Mouse (Mus musculus): Measurements from ENCODE around the gene Dnal1. TPM values are rescaled to one million over a fixed set of nuclear protein-coding genes. Genes with fewer than 3 reads are reported as not detected.

The Dnal1 gene
- polyA plus RNA-seq, 1 experiment from 2014 or later: 4.0 TPM

GRCm38 (mm10) chr12:84152352-84153190 lies 38.4 kb downstream of the Dnal1 start:
- no peaks in the 10 kb centered on the region for H3K27me3 ChIP-seq (ENCODE audit: control insufficient read depth, insufficient read depth, low read length)
- ATAC-seq (replicated peaks; ENCODE audit: extremely low read depth, insufficient read depth, low FRiP score): no peak
- H3K4me3 ChIP-seq (ENCODE audit: low read length): no peak overlapping the region
- 73% methylated on average over 32 of the region's 32 CpGs for WGBS
- no peak overlapping the region for H3K4me2 ChIP-seq (ENCODE audit: low read depth, low read length)
- peaks cover 27% of the 10 kb centered on the region for H3K36me3 ChIP-seq (ENCODE audit: control insufficient read depth, insufficient read depth)
- H3K9ac ChIP-seq (ENCODE audit: low read length): no peak overlapping the region
- H3K4me1 ChIP-seq (ENCODE audit: control insufficient read depth, insufficient read depth, low read length): peaks cover 34% of the 10 kb centered on the region
- no peaks in the 10 kb centered on the region for H3K9me3 ChIP-seq (replicated peaks; ENCODE audit: control insufficient read depth, low read length)
- H3K27ac ChIP-seq (ENCODE audit: low read length): no peak overlapping the region

- Histone ChIP-seq H3K9ac (ENCODE audit: low read length) (no peak overlapping the region), H3K4me1 (ENCODE audit: control insufficient read depth, insufficient read depth, low read length) (peaks cover 30% of the 10 kb centered on the region), H3K4me2 (ENCODE audit: low read depth, low read length) (no peak overlapping the region), H3K4me3 (ENCODE audit: low read length) (no peak overlapping the region), H3K27me3 (ENCODE audit: control insufficient read depth, insufficient read depth, low read length) (no peaks in the 10 kb centered on the region), H3K9me3 (replicated peaks; ENCODE audit: control insufficient read depth, low read length) (no peaks in the 10 kb centered on the region), H3K36me3 (ENCODE audit: control insufficient read depth, insufficient read depth) (peaks cover 34% of the 10 kb centered on the region), H3K27ac (ENCODE audit: low read length) (no peak overlapping the region)
- no peak for ATAC-seq (replicated peaks; ENCODE audit: extremely low read depth, insufficient read depth, low FRiP score)
- WGBS: 82% methylated on average over 6 of the region's 6 CpGs
Observed at GRCm38 (mm10) chr12:84153414-84153813, 39.2 kb downstream of the Dnal1 start.

- Histone ChIP-seq H3K9ac (ENCODE audit: low read length) (no peak overlapping the region), H3K4me3 (ENCODE audit: low read length) (no peak overlapping the region), H3K36me3 (ENCODE audit: control insufficient read depth, insufficient read depth) (peaks cover 43% of the 10 kb centered on the region), H3K4me1 (ENCODE audit: control insufficient read depth, insufficient read depth, low read length) (peaks cover 25% of the 10 kb centered on the region), H3K9me3 (replicated peaks; ENCODE audit: control insufficient read depth, low read length) (no peaks in the 10 kb centered on the region), H3K4me2 (ENCODE audit: low read depth, low read length) (no peak overlapping the region), H3K27me3 (ENCODE audit: control insufficient read depth, insufficient read depth, low read length) (no peaks in the 10 kb centered on the region), H3K27ac (ENCODE audit: low read length) (peak overlapping the region; percentile 49)
- WGBS: 41% methylated on average over 11 of the region's 11 CpGs
- peak; percentile 21; the same call in 1 of the 2 replicates for ATAC-seq (replicated peaks; ENCODE audit: extremely low read depth, insufficient read depth, low FRiP score)
Observed at GRCm38 (mm10) chr12:84154786-84155522, 40.8 kb downstream of the Dnal1 start.

GRCm38 (mm10) chr12:84155523-84155871 lies 41.3 kb downstream of the Dnal1 start:
- ATAC-seq (replicated peaks; ENCODE audit: extremely low read depth, insufficient read depth, low FRiP score): no peak
- H3K4me3 ChIP-seq (ENCODE audit: low read length): no peak overlapping the region
- H3K9ac ChIP-seq (ENCODE audit: low read length): no peak overlapping the region
- WGBS: 45% methylated on average over 2 of the region's 2 CpGs
- peaks cover 21% of the 10 kb centered on the region for H3K4me1 ChIP-seq (ENCODE audit: control insufficient read depth, insufficient read depth, low read length)
- H3K9me3 ChIP-seq (replicated peaks; ENCODE audit: control insufficient read depth, low read length): no peaks in the 10 kb centered on the region
- no peaks in the 10 kb centered on the region for H3K27me3 ChIP-seq (ENCODE audit: control insufficient read depth, insufficient read depth, low read length)
- H3K4me2 ChIP-seq (ENCODE audit: low read depth, low read length): no peak overlapping the region
- peak overlapping the region; percentile 37 for H3K27ac ChIP-seq (ENCODE audit: low read length)
- peaks cover 47% of the 10 kb centered on the region for H3K36me3 ChIP-seq (ENCODE audit: control insufficient read depth, insufficient read depth)

GRCm38 (mm10) chr12:84156210-84156609 lies 42.0 kb downstream of the Dnal1 start:
- 90% methylated on average over 18 of the region's 18 CpGs for WGBS
- H3K27me3 ChIP-seq (ENCODE audit: control insufficient read depth, insufficient read depth, low read length): no peaks in the 10 kb centered on the region
- H3K27ac ChIP-seq (ENCODE audit: low read length): no peak overlapping the region
- H3K9ac ChIP-seq (ENCODE audit: low read length): no peak overlapping the region
- no peaks in the 10 kb centered on the region for H3K9me3 ChIP-seq (replicated peaks; ENCODE audit: control insufficient read depth, low read length)
- H3K36me3 ChIP-seq (ENCODE audit: control insufficient read depth, insufficient read depth): peaks cover 47% of the 10 kb centered on the region
- no peak overlapping the region for H3K4me3 ChIP-seq (ENCODE audit: low read length)
- peaks cover 18% of the 10 kb centered on the region for H3K4me1 ChIP-seq (ENCODE audit: control insufficient read depth, insufficient read depth, low read length)
- no peak for ATAC-seq (replicated peaks; ENCODE audit: extremely low read depth, insufficient read depth, low FRiP score)
- no peak overlapping the region for H3K4me2 ChIP-seq (ENCODE audit: low read depth, low read length)

GRCm38 (mm10) chr12:84158156-84158555 lies 44.0 kb downstream of the Dnal1 start:
- no peak for ATAC-seq (replicated peaks; ENCODE audit: extremely low read depth, insufficient read depth, low FRiP score)
- Histone ChIP-seq H3K36me3 (ENCODE audit: control insufficient read depth, insufficient read depth) (peaks cover 39% of the 10 kb centered on the region), H3K9ac (ENCODE audit: low read length) (no peak overlapping the region), H3K4me3 (ENCODE audit: low read length) (no peak overlapping the region), H3K27ac (ENCODE audit: low read length) (no peak overlapping the region), H3K4me2 (ENCODE audit: low read depth, low read length) (no peak overlapping the region), H3K4me1 (ENCODE audit: control insufficient read depth, insufficient read depth, low read length) (peaks cover 15% of the 10 kb centered on the region), H3K9me3 (replicated peaks; ENCODE audit: control insufficient read depth, low read length) (no peaks in the 10 kb centered on the region), H3K27me3 (ENCODE audit: control insufficient read depth, insufficient read depth, low read length) (no peaks in the 10 kb centered on the region)
- 69% methylated on average over 14 of the region's 14 CpGs for WGBS

- no peak overlapping the region for H3K4me2 ChIP-seq (ENCODE audit: low read depth, low read length)
- no peak for ATAC-seq (replicated peaks; ENCODE audit: extremely low read depth, insufficient read depth, low FRiP score)
- no peak overlapping the region for H3K9ac ChIP-seq (ENCODE audit: low read length)
- no peaks in the 10 kb centered on the region for H3K9me3 ChIP-seq (replicated peaks; ENCODE audit: control insufficient read depth, low read length)
- peaks cover 34% of the 10 kb centered on the region for H3K36me3 ChIP-seq (ENCODE audit: control insufficient read depth, insufficient read depth)
- peaks cover 12% of the 10 kb centered on the region for H3K4me1 ChIP-seq (ENCODE audit: control insufficient read depth, insufficient read depth, low read length)
- no peaks in the 10 kb centered on the region for H3K27me3 ChIP-seq (ENCODE audit: control insufficient read depth, insufficient read depth, low read length)
- WGBS: 91% methylated on average over 8 of the region's 8 CpGs
- no peak overlapping the region for H3K27ac ChIP-seq (ENCODE audit: low read length)
- no peak overlapping the region for H3K4me3 ChIP-seq (ENCODE audit: low read length)
Observed at GRCm38 (mm10) chr12:84160491-84160890, 46.3 kb downstream of the Dnal1 start.

- peaks cover 11% of the 10 kb centered on the region for H3K4me1 ChIP-seq (ENCODE audit: control insufficient read depth, insufficient read depth, low read length)
- peaks cover 31% of the 10 kb centered on the region for H3K36me3 ChIP-seq (ENCODE audit: control insufficient read depth, insufficient read depth)
- no peak overlapping the region for H3K9ac ChIP-seq (ENCODE audit: low read length)
- no peaks in the 10 kb centered on the region for H3K27me3 ChIP-seq (ENCODE audit: control insufficient read depth, insufficient read depth, low read length)
- H3K4me3 ChIP-seq (ENCODE audit: low read length): no peak overlapping the region
- peak; percentile 63 for ATAC-seq (replicated peaks; ENCODE audit: extremely low read depth, insufficient read depth, low FRiP score)
- no peaks in the 10 kb centered on the region for H3K9me3 ChIP-seq (replicated peaks; ENCODE audit: control insufficient read depth, low read length)
- no peak overlapping the region; the same call in 1 of the 2 replicates for H3K27ac ChIP-seq (ENCODE audit: low read length)
- 36% methylated on average over 8 of the region's 8 CpGs for WGBS
- H3K4me2 ChIP-seq (ENCODE audit: low read depth, low read length): no peak overlapping the region
Observed at GRCm38 (mm10) chr12:84161116-84161515, 47.0 kb downstream of the Dnal1 start.
